Mouse (Mus musculus): ENCODE data around the gene Apol9a.

- no peak for TF ChIP-seq CTCF (IDR thresholded peaks at IDR 0.05; ENCODE audit: extremely low read depth, insufficient read depth, insufficient read length, insufficient replicate concordance)
- TF ChIP-seq POLR2A (IDR thresholded peaks at IDR 0.05; ENCODE audit: low read depth, low read length): no peak
Measured at GRCm38 (mm10) chr15:77364026-77364425, 46.9 kb downstream of the Apol9a start.

Measured in spleen, adult 2 months (tissue).